Mouse (Mus musculus): Measurements from ENCODE around the gene Gm48552. TPM values are rescaled to one million over a fixed set of nuclear protein-coding genes. Genes with fewer than 3 reads are reported as not detected.

The Gm48552 gene
- total RNA-seq, 2 experiments from 2014 or later = 1.4 to 2.6 TPM

DNA sequence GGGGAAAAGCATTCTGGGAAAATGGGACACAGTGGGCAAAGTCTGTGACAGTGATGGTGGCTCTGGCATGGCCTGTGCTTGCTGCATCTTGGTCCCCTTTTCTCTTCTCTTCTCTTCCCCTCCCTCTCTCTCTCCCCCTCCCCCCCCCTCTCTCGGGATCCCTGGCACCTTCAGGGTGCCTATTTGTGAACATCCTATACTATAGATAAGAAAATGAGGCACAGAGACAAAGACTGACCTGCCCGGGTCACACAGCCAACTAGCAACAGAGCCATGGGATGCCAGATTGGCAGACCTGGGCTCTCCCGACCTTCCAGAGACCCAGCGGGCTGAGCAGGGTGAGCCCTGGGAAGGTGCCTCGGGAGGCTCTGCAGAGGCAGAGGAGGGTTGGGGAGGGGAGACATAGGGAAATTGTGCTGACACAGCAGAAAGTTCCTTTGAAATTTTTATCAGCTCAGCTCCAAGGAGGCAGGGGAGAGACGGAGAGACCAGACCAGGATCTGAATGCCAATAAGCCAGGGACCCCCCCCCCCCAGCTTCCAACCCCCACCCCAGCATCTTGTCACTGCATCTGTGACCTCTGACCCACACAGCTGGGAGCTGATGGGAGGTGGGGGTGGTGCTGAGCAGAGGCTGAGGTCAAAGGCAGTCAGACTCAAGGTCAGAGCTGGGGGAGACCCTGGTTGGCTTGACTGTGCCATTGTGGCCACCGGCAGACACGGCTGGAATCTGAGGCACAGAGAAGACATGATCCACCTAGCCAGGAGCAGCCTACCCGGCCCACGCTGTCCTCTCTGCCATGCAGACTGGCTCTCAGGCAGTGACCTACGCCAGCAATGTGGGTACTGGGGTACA, 29.6 kb downstream of the Gm48552 start:
- no peak for DNase-seq (ENCODE audit: low spot score in 2 of 2)

DNA sequence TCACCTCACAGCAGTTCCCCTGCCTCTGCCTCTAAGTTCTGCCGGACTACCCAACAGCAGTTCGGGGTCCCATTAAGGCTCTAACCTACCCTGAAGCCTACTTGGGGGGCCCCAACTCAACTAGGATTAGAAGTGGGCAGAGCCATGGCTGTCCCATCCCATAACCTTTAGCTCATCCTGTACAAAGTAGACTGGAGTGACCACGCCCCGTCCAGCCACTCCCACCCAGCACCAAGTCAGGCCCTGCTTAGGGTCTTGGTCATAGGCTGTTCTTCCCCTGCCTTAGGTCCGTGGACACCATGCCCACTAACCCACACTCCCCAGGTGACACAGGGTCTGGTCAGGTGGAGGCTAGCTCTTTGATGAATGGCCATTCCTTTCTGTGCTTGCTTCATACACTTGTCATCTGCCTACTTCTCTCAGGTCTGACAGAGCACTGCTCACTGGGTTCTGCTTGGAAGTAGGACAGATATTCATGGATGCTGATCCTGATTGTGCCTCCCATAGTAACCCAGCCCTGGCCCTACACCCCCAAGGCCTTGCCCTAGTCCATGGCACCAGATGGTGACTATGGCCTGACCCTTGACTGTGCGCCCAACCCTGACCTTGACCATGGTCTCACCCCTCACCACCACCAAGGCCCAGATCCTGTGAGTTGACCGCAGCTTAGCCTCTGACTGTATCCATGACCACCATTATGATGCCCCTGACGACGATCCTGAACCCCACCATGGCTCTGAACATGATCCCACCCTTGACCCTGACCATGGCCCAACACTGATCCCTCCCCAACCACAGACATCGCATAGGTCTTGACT, 30.5 kb downstream of the Gm48552 start:
- peak in 1 of 2 experiments; percentile 23 for DNase-seq (ENCODE audit: low spot score in 2 of 2)

DNA sequence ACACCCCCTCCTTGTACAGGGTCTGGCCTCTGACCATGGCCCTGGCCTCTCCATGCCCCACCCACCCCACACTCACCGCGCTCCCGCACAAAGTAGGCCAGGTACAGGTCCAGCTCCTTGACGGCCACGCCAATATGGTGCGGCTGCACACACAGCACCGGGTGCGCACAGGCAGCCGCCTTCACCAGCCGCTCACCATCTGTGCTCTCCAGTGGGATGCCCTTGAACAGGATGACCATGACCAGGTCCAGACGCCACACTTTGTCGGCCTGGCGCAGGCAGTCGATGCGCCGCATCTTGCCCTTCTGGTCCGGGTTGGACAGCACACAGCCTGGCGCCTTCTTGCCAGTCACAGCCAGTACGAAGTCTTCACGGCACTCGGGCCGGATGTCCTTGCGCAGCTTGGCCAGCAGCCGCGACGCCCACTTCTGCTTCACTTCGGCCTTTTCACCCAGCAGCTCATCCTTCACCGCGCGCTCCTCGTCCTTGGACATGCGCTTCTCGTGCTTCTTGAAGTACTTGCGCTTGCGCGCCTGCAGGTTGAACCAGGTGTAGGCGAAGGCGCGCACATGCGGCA, 31.5 kb downstream of the Gm48552 start:
- peak; percentile 54 to 61 for DNase-seq (ENCODE audit: low spot score in 2 of 2)

DNA sequence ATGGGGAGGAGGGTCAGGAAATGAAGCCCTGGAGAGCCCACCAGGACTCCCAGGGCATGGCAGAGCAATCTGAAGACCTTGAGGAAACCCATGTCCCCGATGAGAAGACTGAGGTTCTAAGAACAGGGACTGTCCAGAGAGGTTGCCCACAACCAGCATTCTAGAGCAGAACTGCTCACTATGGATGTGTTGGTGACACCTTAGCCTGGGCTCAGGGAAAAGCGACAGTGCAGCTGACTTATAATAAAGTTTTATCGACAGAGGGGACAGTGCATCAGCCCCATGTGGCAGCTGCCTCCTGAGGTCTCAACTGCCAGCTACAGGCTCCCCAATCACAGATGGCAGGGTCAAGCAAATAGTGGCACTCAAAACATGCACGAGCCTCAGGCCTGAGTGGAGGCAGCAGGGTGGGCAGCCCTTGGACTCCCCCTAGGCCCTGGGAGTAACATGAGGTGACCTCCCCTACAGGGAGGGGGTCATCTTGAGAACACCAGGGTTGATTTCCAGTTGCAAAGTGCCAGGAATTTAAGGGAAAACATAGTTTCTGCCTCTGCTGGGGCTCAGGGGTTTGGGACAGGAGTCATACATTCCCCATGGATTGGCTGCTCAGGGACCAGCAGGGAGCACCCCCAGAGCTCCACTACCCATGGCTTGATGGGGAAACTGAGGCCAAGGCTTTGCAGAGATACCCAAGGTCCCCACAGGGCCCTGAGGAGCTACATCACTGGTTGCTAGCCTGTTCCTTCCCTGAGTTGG, 32.4 kb downstream of the Gm48552 start:
- DNase-seq (ENCODE audit: low spot score in 2 of 2) = peak in 1 of 2 experiments; percentile 21

GRCm38 (mm10) chr10:81421797-81422100, 32.9 kb downstream of the Gm48552 start:
- peak in 1 of 2 experiments; percentile 31 for DNase-seq (ENCODE audit: low spot score in 2 of 2)

DNA sequence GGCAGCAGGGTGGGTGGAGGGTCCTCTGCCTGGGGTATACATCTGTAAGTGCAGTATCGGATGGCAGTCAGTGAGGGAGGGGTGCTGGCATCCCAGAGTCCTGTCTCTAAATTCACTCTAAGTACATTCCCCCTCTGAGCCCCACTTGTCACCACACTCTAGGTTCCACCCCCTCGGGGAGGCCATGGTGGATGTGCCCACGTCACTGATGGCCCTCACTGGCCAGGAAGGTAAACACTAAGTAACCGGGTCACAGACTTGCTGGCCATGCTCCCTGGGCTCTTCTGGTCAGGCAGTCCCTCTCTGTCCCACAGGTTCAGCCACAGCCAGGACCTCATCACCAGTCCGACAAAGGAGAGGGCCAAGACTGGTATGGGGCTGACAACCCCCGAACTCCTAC, 33.4 kb downstream of the Gm48552 start:
- no peak for DNase-seq (ENCODE audit: low spot score in 2 of 2)

- no peak for DNase-seq (ENCODE audit: low spot score in 2 of 2)
Observed at GRCm38 (mm10) chr10:81422661-81423217, 33.9 kb downstream of the Gm48552 start.

DNA sequence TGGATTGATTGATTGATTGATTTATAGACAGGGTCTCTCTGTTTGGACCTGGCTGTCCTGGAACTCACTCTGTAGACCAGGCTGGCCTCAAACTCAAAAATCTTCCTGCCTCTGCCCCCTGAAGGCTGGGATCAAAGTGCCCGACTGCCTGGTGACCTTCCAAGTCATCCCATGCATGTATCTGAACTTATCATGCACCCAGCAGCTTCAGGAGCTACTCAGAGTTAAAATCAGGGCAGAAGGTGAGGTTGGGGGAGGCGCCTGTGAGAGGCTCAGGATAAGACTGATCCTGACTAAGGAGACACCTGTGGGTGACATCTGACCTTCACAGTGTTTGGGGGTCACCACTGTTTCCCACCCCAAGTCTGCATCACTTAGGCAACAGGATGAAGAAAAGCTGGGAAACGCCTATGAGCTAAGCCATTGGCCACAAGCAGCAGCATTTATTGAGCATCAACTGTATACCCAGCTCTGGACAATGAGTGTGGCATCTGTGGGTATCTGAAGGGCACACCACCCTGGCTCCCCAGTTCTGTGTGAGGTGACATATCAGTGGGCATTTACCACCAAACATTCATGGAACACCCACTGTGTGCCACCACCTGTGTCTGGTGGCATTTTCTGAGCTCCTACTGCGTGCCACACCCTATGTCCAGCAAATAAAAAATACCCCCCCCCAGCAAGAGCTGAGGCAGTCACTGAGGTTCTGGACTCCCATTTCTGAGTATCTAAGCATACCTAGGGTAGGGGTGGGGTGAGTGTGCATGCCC, 34.9 kb downstream of the Gm48552 start:
- DNase-seq (ENCODE audit: low spot score in 2 of 2) = no peak

DNA sequence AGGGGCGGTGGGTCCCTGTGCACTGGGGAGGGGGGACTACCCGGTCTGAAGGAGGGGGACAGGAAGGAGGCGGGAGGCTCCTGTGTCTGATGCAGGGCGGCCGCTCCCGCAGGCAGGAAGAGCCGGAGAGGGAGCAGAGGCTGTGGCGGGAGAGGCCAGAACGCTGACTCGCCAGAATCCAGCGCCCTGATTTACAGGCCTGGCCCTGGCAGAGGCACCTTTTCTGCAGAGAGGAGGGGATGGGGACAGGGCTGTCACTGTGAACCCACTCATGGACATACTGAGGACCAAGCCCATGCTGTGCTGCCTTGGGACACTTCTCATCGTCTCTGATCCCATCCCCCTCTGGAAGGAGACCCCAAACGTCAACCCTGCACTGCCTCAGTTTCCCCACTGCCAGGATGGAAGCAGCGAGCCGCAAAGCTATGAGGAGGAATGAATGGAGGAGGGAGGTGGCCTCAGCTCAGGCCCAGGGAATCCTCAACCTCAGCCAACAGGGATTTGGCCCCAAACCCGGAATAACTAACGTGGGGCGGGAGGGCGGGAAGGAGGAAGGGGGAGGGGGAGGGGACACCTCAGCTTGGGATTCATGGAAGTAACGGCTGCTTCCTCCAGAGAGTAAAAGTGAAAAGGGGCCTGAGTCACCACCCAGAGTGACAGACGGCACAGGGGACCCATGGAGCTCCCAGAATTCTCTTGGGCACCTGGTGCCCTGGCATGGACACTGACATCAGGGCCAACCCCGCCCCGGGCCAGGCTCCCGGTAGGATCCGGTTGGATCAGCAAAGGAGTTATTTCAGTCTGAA, 35.6 kb downstream of the Gm48552 start:
- peak; percentile 42 to 52 for DNase-seq (ENCODE audit: low spot score in 2 of 2)

DNA sequence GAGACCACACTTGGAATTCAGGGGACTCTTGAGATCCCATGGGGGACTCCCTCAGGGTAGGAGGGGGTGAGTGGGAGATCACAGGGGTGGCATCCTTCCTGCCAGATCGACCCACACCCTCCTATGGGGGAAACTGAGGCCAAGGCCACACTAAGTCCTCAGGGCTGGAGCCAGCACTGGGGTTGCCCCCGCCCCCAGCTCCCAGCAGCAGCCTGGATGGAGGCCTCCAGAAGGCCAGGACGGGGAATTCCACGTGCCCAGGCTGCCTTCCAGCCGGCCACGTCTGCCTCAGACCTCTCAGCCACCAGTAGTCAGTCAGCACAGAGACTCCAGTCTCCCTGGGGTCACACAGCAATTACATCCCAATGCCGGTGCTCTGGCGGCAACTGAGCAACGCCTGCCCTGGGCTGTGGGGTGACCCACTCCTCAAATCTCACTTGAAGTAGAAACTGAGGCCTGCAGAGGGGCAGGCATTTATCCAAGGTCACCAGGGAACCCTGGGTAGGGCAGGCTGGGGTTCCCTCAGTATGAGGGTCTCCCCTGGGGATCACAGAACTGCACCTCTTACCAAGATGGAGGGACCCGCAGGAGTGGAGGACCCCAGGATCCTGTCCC, 36.5 kb downstream of the Gm48552 start:
- peak; percentile 46 for DNase-seq (ENCODE audit: low spot score in 2 of 2)

DNA sequence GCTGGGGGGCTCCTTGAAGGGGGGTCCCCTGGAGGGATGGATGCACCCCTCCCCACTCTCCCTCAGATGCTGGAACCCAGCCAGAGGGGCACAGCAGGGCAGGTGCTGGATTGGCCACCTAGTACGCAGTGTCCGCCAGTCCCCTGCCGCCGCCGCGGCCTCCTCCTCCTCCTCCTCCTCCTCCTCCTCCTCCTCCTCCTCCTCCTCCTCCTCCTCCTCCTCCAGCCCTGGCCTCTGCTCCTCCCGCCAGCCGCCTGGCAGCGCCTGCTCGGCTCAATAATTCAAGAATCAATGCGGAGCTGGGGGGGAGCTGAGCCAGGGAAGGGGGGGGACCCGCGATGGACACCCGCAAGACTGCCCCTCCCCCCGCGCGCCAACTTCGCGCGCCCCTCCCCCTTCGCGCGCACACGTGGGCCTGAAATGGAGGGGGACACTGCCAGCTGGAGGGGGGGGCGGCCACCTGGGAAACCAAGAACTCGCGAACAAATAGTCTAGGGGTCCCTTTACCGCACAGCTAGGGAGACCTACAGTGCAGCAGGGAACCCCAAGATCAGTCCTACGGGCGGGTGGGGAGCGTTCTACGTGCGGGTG, 37.4 kb downstream of the Gm48552 start:
- DNase-seq (ENCODE audit: low spot score in 2 of 2) = peak; percentile 33 to 44

DNA sequence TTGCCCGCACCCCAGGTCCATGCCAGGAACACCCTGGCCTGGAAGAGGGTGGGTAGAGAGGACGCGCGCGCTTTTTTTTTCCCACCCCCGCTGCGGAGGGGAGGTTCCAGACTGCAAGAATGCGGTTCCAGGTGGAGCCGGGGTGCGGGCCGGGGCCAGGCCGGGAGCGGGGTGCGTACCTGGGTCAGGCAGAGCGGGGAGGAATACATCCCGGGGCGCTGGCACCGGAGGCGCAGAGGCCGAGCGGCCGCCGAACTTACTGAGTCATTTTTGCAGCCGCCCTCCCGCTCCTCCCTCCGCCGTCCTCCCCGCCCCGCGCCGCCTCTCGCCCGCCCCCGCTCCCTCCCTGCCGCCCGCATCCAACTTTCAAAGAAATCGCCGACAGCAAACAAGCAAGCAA, 38.1 kb downstream of the Gm48552 start:
- DNase-seq (ENCODE audit: low spot score in 2 of 2) = peak; percentile 83

- no peak for DNase-seq (ENCODE audit: low spot score in 2 of 2)
Observed at GRCm38 (mm10) chr10:81427327-81427726, 38.5 kb downstream of the Gm48552 start.

- peak in 1 of 2 experiments; percentile 20 for DNase-seq (ENCODE audit: low spot score in 2 of 2)
Observed at GRCm38 (mm10) chr10:81427804-81428506, 39.1 kb downstream of the Gm48552 start.

GRCm38 (mm10) chr10:81428507-81428870, 39.7 kb downstream of the Gm48552 start:
- peak in 1 of 2 experiments; percentile 21 for DNase-seq (ENCODE audit: low spot score in 2 of 2)

DNA sequence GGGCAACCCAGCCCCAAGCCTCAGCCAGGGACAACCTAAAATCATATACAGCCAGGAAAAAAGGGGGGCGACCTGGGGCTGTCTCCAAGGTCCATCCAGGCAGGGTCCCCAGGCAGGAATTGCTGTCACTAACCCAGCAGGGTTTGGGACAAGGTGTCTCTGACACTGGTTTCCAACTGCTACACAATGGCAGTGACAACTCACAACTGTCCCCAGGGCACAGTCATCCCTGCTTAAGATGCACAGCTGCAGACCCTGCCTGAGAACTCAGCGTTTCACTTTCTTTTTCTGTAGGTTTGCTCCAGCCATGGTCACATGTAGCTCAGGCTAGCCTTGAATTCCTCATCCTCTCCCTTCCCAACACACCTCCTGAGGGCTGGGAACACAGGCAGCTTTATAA, 40.3 kb downstream of the Gm48552 start:
- no peak for DNase-seq (ENCODE audit: low spot score in 2 of 2)

DNA sequence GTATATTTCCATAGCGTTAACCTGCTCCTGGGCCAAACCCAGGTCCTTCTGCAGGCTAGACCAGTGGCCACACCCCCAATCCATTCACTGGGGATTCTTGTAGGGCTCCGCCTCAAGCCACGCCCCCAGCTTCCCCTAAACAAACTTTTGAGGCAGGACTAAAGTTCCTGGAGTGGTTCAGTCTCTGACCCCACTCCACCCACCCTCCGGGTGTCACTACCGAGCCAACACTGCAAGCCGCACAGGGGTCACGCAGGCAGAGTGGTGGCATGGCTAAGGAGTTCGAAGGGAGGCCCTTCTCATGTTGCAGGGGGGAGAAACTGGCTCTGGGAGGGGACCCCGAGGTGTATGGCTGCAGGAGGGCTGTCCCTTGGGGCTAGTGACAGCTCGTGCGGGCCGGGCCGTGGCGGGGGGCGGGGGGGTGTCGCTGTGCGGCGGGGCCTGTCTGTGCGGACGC, 40.8 kb downstream of the Gm48552 start:
- DNase-seq (ENCODE audit: low spot score in 2 of 2) = peak; percentile 80 to 82
